ENCODE assay signal across 23 mouse cellular contexts in the genomic region with DNA sequence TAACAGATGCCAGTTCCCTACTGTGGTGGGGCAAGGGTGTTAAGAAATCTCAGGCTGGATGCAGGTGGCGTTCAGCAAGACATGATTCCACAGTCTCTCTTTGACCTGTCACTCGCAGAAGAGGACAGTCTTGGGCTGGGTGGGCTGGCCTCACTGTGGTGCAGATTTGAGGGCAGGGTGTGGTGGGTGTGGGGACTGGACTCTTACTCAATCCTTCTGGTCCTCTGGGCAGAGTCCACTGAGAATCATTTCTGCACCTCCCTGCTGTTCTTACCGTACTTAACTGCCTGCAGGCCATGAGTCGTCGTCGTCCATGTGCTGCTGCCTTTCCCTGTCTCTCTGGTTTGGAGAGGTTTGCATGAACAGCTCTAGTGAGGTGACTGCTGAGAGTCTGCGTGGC.
A peak's percentile ranks its signal among the peaks of the same experiment; 100 is the strongest.
DNase-seq lines count a peak whose midpoint lies in the region; ATAC-seq and TF ChIP-seq lines count a peak whose summit lies in the region.
"Had no signal": no experiment of that assay in that cellular context is flagged by ENCODE, and none has a peak within 500 bp of the region (broad histone marks: within the 10 kb centered on the region; RNA-seq: fewer than 3 reads in every experiment).

No protein-coding gene starts in this region.

- peak; percentile 38 for ATAC-seq in granulocyte monocyte progenitor cell, adult 5-6 weeks (replicated peaks; ENCODE audit: poor library complexity, severe bottlenecking)
- peak; percentile 58 for ATAC-seq in megakaryocyte, adult 5-6 weeks (ENCODE audit: poor library complexity, severe bottlenecking)
- ATAC-seq: inflammation-experienced regulatory T-cells, adult 6 months had no signal

- peak overlapping the region; percentile 97 for H3K27ac ChIP-seq in layer of hippocampus, adult 2 months
- H3K27ac ChIP-seq: embryonic facial prominence, embryonic 15.5 days; neural tube, embryonic 15.5 days; stomach, embryonic 15.5 days had no signal

- H3K4me3 ChIP-seq in layer of hippocampus, adult 2 months = no peak overlapping the region
- H3K4me3 ChIP-seq: embryonic facial prominence, embryonic 15.5 days; neural tube, embryonic 15.5 days; stomach, embryonic 15.5 days had no signal

- TF ChIP-seq CTCF in layer of hippocampus, adult 2 months (conservative IDR thresholded peaks at IDR 0.05) = no peak

- DNase-seq in layer of hippocampus, adult 2 months (ENCODE audit: low spot score in 2 of 2) = no peak
- DNase-seq in layer of hippocampus, postnatal 10 days (ENCODE audit: low spot score in 2 of 2) = no peak
- peak; percentile 31 for DNase-seq in NIH3T3 (ENCODE audit: low read depth)
- no peak for DNase-seq in spleen, postnatal 10 days (ENCODE audit: low spot score in 2 of 2)
- no peak for DNase-seq in kidney, postnatal 25 days
- DNase-seq: adrenal gland, postnatal 10 days; cerebellum, postnatal 10 days; embryo, embryonic 11 days; gastrocnemius, postnatal 14 days; layer of hippocampus, postnatal 36 days; liver; lung, adult 18-20 months; lung, postnatal 14 days; right cerebral cortex, postnatal 14 days; spleen, adult 18-20 months; thymus, adult 18-20 months; thymus, postnatal 4 days had no signal
